12 mouse cellular contexts compared by ENCODE assay signal in genomic region chr4:71363761-71364160, GRCm38 (mm10).
"Had no signal": no experiment of that assay in that cellular context is flagged by ENCODE, and none has a peak within 500 bp of the region (broad histone marks: within the 10 kb centered on the region; RNA-seq: fewer than 3 reads in every experiment).

No protein-coding gene starts in this region.

- H3K4me2 ChIP-seq: intestine, embryonic 15.5 days; limb, embryonic 12.5 days; neural tube, embryonic 12.5 days had no signal

- H3K36me3 ChIP-seq: intestine, embryonic 15.5 days; limb, embryonic 12.5 days; neural tube, embryonic 12.5 days had no signal

- H3K27me3 ChIP-seq: intestine, embryonic 15.5 days; limb, embryonic 12.5 days; neural tube, embryonic 12.5 days had no signal

- DNase-seq: kidney, adult 9 months; kidney, postnatal 10 days; kidney, postnatal 4 days; lung, adult 2 months; lung, postnatal 36 days; midbrain, embryonic 14.5 days; thymus, adult 18-20 months; thymus, postnatal 14 days had no signal

- ATAC-seq: intestine, embryonic 15.5 days had no signal

- H3K4me1 ChIP-seq: intestine, embryonic 15.5 days; limb, embryonic 12.5 days; neural tube, embryonic 12.5 days had no signal

- H3K9me3 ChIP-seq: intestine, embryonic 15.5 days; limb, embryonic 12.5 days; neural tube, embryonic 12.5 days had no signal

- H3K27ac ChIP-seq: intestine, embryonic 15.5 days; limb, embryonic 12.5 days; liver, embryonic 14.5 days; neural tube, embryonic 12.5 days had no signal

- H3K4me3 ChIP-seq: intestine, embryonic 15.5 days; limb, embryonic 12.5 days; neural tube, embryonic 12.5 days had no signal

- H3K9ac ChIP-seq: intestine, embryonic 15.5 days; limb, embryonic 12.5 days; liver, embryonic 14.5 days; neural tube, embryonic 12.5 days had no signal
